In the genomic region with DNA sequence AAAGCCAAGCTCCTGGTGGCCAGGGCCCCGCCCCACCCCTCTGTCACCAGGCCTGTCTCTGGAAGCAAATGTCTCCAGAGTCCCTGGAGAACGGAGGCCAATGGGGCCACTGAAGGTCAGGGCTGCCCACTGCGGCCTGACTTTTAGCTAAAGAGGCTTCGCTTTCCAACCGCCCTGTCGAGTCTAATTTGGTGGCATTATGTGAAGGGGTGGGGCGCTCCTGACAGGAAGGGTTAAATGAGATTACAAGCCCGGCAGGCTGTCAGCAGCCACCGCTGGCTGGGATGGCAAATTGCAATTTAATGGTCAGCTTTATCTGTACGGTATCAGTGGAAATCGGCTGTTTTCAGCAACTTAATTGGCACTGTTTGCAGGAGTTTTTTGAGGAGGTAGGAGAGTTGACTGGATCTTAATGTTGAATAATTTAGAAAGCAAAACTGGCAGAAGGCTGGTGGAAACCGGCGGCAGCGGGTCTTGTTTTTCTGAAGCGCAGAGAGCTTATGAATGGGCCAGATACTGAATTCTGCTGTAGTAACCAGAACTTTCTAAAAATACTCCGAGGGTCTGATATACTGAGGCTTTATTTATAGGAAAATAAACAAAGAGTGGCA, we compare ENCODE assay signal across 13 mouse cellular contexts. TPM values are rescaled to one million over a fixed set of nuclear protein-coding genes. Genes with fewer than 3 reads are reported as not detected.
A peak's percentile ranks its signal among the peaks of the same experiment; 100 is the strongest.
DNase-seq lines count a peak whose midpoint lies in the region; ATAC-seq lines count a peak whose summit lies in the region.
"Had no signal": no experiment of that assay in that cellular context is flagged by ENCODE, and none has a peak within 500 bp of the region (broad histone marks: within the 10 kb centered on the region; RNA-seq: fewer than 3 reads in every experiment).

No protein-coding gene starts in this region.

- H3K4me2 ChIP-seq in neural tube, embryonic 15.5 days = no peak overlapping the region; the same call in 1 of the 2 replicates
- H3K4me2 ChIP-seq in forebrain, embryonic 13.5 days = peak overlapping the region; percentile 55
- H3K4me2 ChIP-seq: intestine, embryonic 15.5 days had no signal

- no peak overlapping the region for H3K9ac ChIP-seq in neural tube, embryonic 15.5 days (replicated peaks)
- peak overlapping the region; percentile 45 for H3K9ac ChIP-seq in forebrain, embryonic 13.5 days
- H3K9ac ChIP-seq: intestine, embryonic 15.5 days; liver, postnatal 0 days had no signal

- H3K27me3 ChIP-seq in neural tube, embryonic 15.5 days (replicated peaks) = peaks cover 42% of the 10 kb centered on the region
- H3K27me3 ChIP-seq in forebrain, embryonic 13.5 days = peaks cover 38% of the 10 kb centered on the region

- no peak overlapping the region for H3K27ac ChIP-seq in neural tube, embryonic 15.5 days (replicated peaks)
- peak overlapping the region; percentile 67 for H3K27ac ChIP-seq in forebrain, embryonic 13.5 days
- H3K27ac ChIP-seq: intestine, embryonic 15.5 days; left cerebral cortex, adult 2 months had no signal

- H3K9me3 ChIP-seq in neural tube, embryonic 15.5 days (replicated peaks) = no peaks in the 10 kb centered on the region
- H3K9me3 ChIP-seq in forebrain, embryonic 13.5 days (replicated peaks) = no peaks in the 10 kb centered on the region
- H3K9me3 ChIP-seq: intestine, embryonic 15.5 days had no signal

- ATAC-seq in neural tube, embryonic 15.5 days (ENCODE audit: low FRiP score) = no peak
- no peak for ATAC-seq in forebrain, embryonic 13.5 days
- ATAC-seq: intestine, embryonic 15.5 days; liver, postnatal 0 days had no signal

- DNase-seq in neural tube, embryonic 10.5 days (ENCODE audit: extremely low spot score, low spot score) = peak; percentile 51
- DNase-seq in mesoderm, embryonic 11.5 days (ENCODE audit: low read depth, low spot score) = peak; percentile 57
- DNase-seq in spleen, postnatal 4 days (ENCODE audit: low spot score in 2 of 2) = no peak
- DNase-seq in kidney, postnatal 14 days = no peak
- DNase-seq in thymus, adult 18-20 months = no peak
- DNase-seq: liver, postnatal 0 days; thymus, postnatal 36 days had no signal

- H3K4me1 ChIP-seq in neural tube, embryonic 15.5 days = peaks cover 44% of the 10 kb centered on the region
- H3K4me1 ChIP-seq in forebrain, embryonic 13.5 days = peaks cover 97% of the 10 kb centered on the region

- H3K4me3 ChIP-seq in neural tube, embryonic 15.5 days (replicated peaks) = no peak overlapping the region
- peak overlapping the region; percentile 35 for H3K4me3 ChIP-seq in forebrain, embryonic 13.5 days
- H3K4me3 ChIP-seq: intestine, embryonic 15.5 days; left cerebral cortex, adult 2 months; myocyte had no signal

- H3K36me3 ChIP-seq in neural tube, embryonic 15.5 days = no peaks in the 10 kb centered on the region
- no peaks in the 10 kb centered on the region for H3K36me3 ChIP-seq in forebrain, embryonic 13.5 days (ENCODE audit: poor library complexity, severe bottlenecking)
- H3K36me3 ChIP-seq: intestine, embryonic 15.5 days had no signal

- WGBS in neural tube, embryonic 15.5 days = 15% methylated on average over 16 of the region's 16 CpGs
- WGBS in forebrain, embryonic 13.5 days = 8% methylated on average over 16 of the region's 16 CpGs

RNA-seq across cellular contexts. Expression of a gene that starts 46.5 kb away (rescaled TPM):
- polyA plus RNA-seq in neural tube, embryonic 15.5 days (2015; fragmentation: Nextera tagmentation; extraction: Ambion mirVana) = not detected in 2 replicates
- 0.21 and 0.28 TPM in 2 replicates for polyA plus RNA-seq in forebrain, embryonic 13.5 days (2015; fragmentation: Nextera tagmentation; extraction: Ambion mirVana)
- polyA plus RNA-seq: intestine, embryonic 15.5 days; liver, postnatal 0 days; myocyte; spleen, adult 2 months had no signal

Comparison
In these comparisons a context has a peak if more than half of its experiments do, and no peak if none do; other contexts are left out.
1. DNase-seq: peak in neural tube, embryonic 10.5 days (single experiment) and mesoderm, embryonic 11.5 days (single experiment); none in spleen, postnatal 4 days (0 of 2), kidney, postnatal 14 days (single experiment) and thymus, adult 18-20 months (0 of 2).